Mouse (Mus musculus) gastrocnemius, postnatal 4 days (tissue): ENCODE results near the gene Tnrc6b. TPM values are rescaled to one million over a fixed set of nuclear protein-coding genes. Genes with fewer than 3 reads are reported as not detected.
"Not testable (repeated sequence)": the region's sequence is repeated elsewhere in the genome, so short reads cannot be mapped to it uniquely, and the experiment has no call there.

Experiments used
- DNase-seq, 2 experiments: peaks; one replicate each; pipeline ENCODE4 v3.0.0; 2021 to 2022; ENCODE audit warnings: low spot score in 2 of 2, mixed read lengths in 2 of 2
- total RNA-seq, 2 experiments: library from RNA; stranded (reverse); gene quantifications; 2 replicates each; pipeline ENCODE4 v1.2.3; 2021

Tnrc6b gene
- total RNA-seq, 2 experiments from 2014 or later: 80.8 to 81.1 TPM

DNA sequence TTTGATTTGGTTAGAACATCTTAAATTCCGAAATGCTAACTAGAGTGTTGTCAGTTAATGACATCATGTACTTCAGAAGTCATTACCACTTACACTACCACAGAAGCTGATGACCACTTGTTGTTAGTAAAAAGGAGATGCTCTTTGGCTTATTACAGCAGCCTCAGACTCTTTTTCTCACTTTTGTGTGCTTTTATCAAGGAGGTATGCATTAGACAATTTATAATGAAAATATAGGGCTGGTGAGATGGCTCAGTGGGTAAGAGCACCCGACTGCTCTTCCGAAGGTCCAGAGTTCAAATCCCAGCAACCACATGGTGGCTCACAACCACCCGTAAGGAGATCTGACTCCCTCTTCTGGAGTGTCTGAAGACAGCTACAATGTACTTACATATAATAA is 24.6 kb downstream of the Tnrc6b start:
- DNase-seq: not testable (repeated sequence)

GRCm38 (mm10) chr15:80736553-80736952 is 25.4 kb downstream of the Tnrc6b start:
- DNase-seq: no peak

- no peak for DNase-seq
These were observed 27.1 kb downstream of the Tnrc6b start for GRCm38 (mm10) chr15:80738244-80738643.

DNA sequence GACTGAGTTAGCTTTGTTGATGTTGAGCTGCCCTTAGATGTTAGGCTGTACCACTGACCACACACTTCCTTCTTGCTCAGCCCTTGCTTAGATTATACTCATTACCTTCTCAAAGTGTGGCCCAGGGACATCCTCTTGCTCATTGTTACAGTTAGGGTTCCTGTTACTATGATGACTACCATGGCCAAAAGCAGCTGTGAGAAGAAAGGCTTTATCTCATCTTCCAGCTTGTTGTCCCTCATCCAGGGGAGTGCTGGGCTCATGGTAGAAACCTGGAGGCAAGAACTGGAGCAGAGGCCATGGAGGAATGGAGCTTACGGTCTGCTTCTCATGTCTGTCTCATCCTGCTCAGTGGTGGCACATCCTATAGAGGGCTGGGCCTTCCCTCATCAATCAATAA is 28.9 kb downstream of the Tnrc6b start:
- no peak for DNase-seq

DNA sequence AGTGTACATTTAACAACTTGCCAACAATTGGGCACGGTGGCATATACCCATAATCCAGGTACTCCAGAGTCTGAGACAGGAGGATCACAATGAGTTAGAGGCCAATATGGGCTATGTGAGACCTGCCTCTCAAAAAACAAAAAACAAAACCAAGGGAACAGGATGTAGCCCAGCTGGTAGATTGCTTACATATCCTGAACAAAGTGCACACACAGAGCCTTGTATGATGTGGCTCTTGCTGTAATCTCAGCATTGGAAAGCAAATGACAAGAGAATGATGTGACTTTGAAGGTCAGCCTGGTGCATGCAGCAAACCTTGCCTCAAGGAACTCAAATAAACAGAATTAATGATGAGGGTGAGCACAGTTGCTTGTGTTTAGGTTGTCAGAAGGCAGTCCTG is 30.7 kb downstream of the Tnrc6b start:
- no peak for DNase-seq

GRCm38 (mm10) chr15:80742991-80743474 is 31.9 kb downstream of the Tnrc6b start:
- no peak for DNase-seq

DNA sequence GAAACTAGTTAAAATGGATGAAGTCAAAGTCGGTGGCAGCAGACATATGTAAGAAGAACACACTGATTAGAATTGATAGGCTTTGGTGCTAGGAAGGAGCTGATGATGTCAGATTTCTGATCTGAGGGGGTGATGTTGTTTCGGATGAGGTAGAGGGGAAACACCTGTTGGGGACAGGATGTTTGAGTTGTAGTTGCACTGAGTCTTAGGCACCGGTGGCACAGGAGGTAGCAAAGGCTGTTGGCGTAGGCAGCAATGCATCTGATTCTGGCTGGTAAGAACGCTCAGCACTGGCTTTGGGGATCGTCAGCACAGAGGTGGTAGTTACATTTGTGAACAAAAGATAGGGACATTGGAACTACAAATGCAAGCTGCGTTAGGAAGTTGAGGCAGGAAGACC is 32.5 kb downstream of the Tnrc6b start:
- no peak for DNase-seq

DNA sequence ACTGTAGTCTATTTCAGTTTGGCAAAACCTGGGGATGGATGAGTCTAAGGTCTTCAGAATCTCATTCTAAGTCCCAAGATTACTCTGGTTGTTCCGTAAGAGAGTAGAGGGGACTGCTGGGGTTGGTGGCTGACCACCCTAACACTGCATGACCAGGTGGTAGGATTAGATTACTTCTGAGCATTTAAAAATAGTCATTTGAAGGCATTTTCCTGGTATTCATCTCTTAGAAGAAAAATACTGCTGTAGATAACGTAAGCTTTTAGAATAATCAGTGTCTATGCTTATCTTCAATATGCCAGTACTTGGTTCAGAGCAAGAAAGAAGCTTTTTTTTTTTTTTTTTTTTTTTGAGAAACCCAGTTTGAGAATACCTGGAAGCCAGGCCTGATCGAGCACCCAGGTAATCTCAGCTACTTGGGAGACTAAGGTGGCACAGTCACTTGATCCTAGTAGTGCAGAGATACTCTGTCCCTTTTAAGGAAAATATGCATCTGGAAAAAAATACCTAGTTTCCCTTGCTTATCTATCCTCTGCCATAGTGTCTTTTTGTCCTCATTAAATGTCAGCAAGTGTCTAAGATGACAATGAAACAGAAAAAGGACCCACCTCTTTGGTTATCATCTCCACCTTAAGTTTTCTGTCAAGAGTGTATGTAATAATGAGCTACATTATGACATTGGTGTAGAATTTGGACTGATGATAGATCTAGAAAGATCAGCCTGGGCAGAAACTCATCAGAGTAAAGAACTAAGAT is 33.7 kb downstream of the Tnrc6b start:
- no peak for DNase-seq

DNA sequence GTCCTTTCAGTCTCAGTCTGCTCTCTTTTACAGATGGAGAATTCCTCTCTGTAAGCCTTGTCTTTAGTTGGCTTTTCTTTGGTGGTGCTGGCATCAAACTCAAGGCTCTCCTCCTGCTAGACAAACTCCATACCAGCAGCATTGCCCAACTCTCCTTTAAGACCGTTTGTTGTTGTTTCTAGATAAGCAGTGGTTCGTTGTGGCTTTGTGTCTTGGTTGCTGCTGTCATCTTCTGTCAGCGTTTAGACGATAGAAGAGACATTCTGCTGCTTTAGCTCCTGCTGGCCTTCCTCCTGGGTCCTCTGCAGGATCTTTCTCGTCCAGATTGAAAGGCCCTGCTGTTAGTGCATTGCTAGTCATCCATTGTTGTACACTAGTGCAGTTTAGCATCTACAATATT is 37.9 kb downstream of the Tnrc6b start:
- no peak for DNase-seq

GRCm38 (mm10) chr15:80753351-80753750 is 42.2 kb downstream of the Tnrc6b start:
- DNase-seq: no peak

- DNase-seq: no peak
These were observed 43.0 kb downstream of the Tnrc6b start for GRCm38 (mm10) chr15:80754103-80754502.

- no peak for DNase-seq
These were observed 48.3 kb downstream of the Tnrc6b start for GRCm38 (mm10) chr15:80759451-80759850.

DNA sequence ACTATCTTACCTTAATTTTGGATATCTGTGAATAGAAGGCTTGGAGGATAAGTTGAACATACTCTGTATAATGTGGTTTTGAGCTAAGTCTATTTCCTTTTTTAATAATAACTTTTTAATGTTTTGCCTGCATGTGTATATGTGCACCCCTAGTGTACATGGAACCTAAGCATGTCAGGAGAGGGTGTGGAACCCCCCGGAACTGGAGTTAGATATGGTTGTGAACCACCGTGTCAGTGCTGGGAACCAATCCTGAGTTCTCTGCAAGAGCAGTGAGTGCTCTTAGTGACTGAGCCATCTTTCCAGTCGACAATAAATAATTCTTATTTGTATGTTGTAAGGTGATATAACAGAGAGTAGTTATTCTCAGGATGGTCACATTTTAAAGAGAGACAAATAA is 49.4 kb downstream of the Tnrc6b start:
- DNase-seq: no peak

DNA sequence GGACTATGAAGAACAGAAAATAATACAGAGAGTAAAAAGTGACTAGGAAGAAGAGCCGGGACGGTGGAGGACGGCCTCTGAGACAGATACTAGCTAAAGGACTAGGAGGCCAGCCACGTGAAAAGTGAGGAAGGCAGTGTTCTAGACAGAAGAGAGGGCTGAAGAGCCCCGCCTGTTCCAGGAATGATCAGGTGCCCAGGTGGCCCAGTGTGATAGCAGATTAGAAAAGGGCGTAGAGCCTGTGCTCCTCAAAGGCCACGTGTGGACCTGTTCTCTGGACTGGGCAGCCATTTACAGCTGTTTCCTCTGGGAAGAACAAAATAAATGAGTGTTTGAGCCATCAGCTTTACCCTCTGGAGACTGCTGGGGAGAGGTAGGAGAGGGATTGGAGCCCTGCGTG is 49.8 kb downstream of the Tnrc6b start:
- no peak for DNase-seq

DNA sequence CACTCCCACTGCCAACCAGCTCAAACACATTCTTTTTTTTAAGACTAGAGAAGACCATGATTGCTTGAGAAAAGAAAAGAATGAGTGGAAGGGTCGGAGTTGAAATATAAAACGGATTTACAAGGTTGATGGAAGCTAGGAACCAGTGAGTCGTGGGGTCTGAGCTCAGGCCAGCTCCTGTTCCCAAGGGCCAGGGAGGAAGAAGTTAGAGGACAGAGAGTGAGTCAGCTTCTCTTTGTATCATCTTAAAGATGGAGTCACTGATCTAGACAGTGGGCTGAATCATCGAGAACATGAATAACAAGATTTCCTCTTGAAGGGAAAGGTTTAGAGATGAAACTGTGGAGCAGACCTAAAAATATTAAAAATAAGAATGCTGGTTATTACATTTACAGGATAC is 51.5 kb downstream of the Tnrc6b start:
- no peak for DNase-seq

- DNase-seq: no peak
These were observed 53.6 kb downstream of the Tnrc6b start for GRCm38 (mm10) chr15:80764666-80765065.

DNA sequence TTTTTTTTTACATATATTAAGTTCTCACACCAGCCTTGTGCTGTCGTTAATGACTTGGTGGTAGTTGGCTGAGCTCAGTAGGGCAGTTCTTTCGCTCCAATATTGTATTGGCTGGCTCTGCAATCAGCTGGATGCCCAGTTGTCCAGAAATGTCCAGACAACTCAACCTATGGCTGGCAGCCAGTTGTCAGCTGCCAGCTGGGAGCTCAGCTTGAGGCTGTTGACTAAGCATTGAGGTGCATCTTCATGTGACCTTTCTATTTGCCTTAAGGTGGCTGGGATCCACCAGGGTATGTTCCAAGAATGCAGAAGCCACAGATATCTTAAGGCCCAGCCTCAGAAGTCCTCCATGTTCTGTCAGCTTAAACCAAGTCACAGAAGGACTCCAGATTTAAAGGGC is 54.3 kb downstream of the Tnrc6b start:
- DNase-seq: peak in 1 of 2 experiments; percentile 26

DNA sequence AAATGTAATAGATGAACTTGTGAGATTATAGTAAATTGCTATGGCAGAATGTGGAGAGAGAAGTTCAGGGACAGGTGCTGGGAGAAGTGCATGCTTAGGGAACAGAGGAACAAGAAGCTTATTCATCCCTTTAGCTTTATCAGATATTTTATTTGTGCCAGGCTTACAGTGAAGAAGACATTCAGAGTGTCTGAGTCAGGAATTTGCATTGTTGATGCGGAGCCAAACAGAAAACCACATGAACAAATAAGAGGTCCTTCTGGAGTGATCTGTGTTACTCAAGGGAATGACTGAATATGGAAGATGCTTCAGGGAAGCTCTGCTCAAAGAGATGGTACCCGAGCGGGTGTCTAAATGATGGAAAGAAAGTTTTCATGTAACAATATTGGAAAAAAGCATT is 57.1 kb downstream of the Tnrc6b start:
- DNase-seq: no peak

DNA sequence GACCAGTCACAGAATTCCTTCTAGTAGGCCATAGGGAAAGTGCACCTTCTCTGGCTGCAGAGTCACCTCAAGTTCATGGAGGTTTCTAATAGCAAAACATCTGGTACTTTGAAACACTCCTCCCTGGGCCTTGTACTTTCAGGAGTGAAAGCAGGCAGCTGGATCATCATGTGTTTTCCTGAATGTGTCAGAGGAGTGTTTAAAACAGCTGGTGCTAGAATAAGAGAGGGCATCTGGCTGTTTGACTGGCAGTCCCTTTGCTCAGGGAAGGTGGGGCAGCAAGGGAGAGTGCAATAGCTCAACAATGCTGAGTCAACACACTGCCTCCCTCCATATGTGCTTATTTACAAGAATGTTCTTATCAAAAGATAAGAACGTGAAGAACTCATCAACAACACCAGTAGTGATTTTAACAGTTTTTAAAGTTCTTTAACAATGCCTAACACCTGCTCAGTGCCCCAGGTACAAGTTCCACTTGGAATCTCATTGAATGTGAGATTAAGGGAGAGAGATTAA is 60.9 kb downstream of the Tnrc6b start:
- no peak for DNase-seq

- DNase-seq: no peak
These were observed 63.6 kb downstream of the Tnrc6b start for GRCm38 (mm10) chr15:80774666-80775065.

GRCm38 (mm10) chr15:80779006-80779405 is 67.9 kb downstream of the Tnrc6b start:
- no peak for DNase-seq

- DNase-seq: no peak
These were observed 69.1 kb downstream of the Tnrc6b start for GRCm38 (mm10) chr15:80780154-80780751.
